Mouse (Mus musculus): Measurements from ENCODE around the gene Epb41. TPM values are rescaled to one million over a fixed set of nuclear protein-coding genes. Genes with fewer than 3 reads are reported as not detected.

Gene Epb41
- polyA plus RNA-seq, 2 experiments: 113 to 153 TPM

GRCm38 (mm10) chr4:132065578-132065977 lies 9.5 kb downstream of the Epb41 start:
- TF ChIP-seq CTCF (IDR thresholded peaks at IDR 0.05; ENCODE audit: low read depth) (no peak), EP300 (IDR thresholded peaks at IDR 0.05; ENCODE audit: low read depth) (no peak)
- peak overlapping the region; percentile 28 to 42; a peak in 3 of 4 replicates for H3K4me3 ChIP-seq (ENCODE audit: insufficient read depth in 1 of 2, low read depth in 2 of 2, low read length in 2 of 2)
- 26% methylated on average over 3 of the region's 3 CpGs for WGBS (ENCODE audit: insufficient replicate concordance)
- H3K27me3 ChIP-seq (ENCODE audit: control insufficient read depth, insufficient read depth, low read length): no peaks in the 10 kb centered on the region
- H3K36me3 ChIP-seq (replicated peaks; ENCODE audit: control insufficient read depth, insufficient read depth, low read depth): peaks cover 84% of the 10 kb centered on the region
- H3K9me3 ChIP-seq (ENCODE audit: control insufficient read depth, low read length): no peaks in the 10 kb centered on the region
- peak overlapping the region; percentile 53 for H3K9ac ChIP-seq (replicated peaks)
- H3K27ac ChIP-seq: peak overlapping the region; percentile 77
- peaks cover 90 to 93% of the 10 kb centered on the region in 2 experiments for H3K4me1 ChIP-seq (replicated peaks; ENCODE audit: control insufficient read depth in 2 of 2, insufficient read depth in 2 of 2, low read length in 1 of 2)
- DNase-seq (ENCODE audit: low read depth in 3 of 3, low spot score in 3 of 3): no peak
- H3K4me2 ChIP-seq (ENCODE audit: low read depth): peak overlapping the region; percentile 100
- ATAC-seq (ENCODE audit: insufficient read depth): peak; percentile 20; the same call in 1 of the 2 replicates

GRCm38 (mm10) chr4:132064550-132064949 lies 10.6 kb downstream of the Epb41 start:
- H3K4me1 ChIP-seq (replicated peaks; ENCODE audit: control insufficient read depth in 2 of 2, insufficient read depth in 2 of 2, low read length in 1 of 2): peaks cover 90 to 94% of the 10 kb centered on the region in 2 experiments
- H3K27me3 ChIP-seq (ENCODE audit: control insufficient read depth, insufficient read depth, low read length): no peaks in the 10 kb centered on the region
- H3K36me3 ChIP-seq (replicated peaks; ENCODE audit: control insufficient read depth, insufficient read depth, low read depth): peaks cover 77% of the 10 kb centered on the region

GRCm38 (mm10) chr4:132062934-132063884 lies 11.9 kb downstream of the Epb41 start:
- ATAC-seq (ENCODE audit: insufficient read depth) (no peak), DNase-seq (ENCODE audit: low read depth in 3 of 3, low spot score in 3 of 3) (no peak)
- H3K9ac ChIP-seq (replicated peaks): peak overlapping the region; percentile 40
- no peaks in the 10 kb centered on the region for H3K27me3 ChIP-seq (ENCODE audit: control insufficient read depth, insufficient read depth, low read length)
- peak overlapping the region; percentile 0 to 3; a peak in 2 of 4 replicates for H3K4me3 ChIP-seq (ENCODE audit: insufficient read depth in 1 of 2, low read depth in 2 of 2, low read length in 2 of 2)
- no peaks in the 10 kb centered on the region for H3K9me3 ChIP-seq (ENCODE audit: control insufficient read depth, low read length)
- peaks cover 77% of the 10 kb centered on the region for H3K36me3 ChIP-seq (replicated peaks; ENCODE audit: control insufficient read depth, insufficient read depth, low read depth)
- 38% methylated on average over 17 of the region's 17 CpGs for WGBS (ENCODE audit: insufficient replicate concordance)
- peaks cover 95 to 96% of the 10 kb centered on the region in 2 experiments for H3K4me1 ChIP-seq (replicated peaks; ENCODE audit: control insufficient read depth in 2 of 2, insufficient read depth in 2 of 2, low read length in 1 of 2)
- H3K4me2 ChIP-seq (ENCODE audit: low read depth): peak overlapping the region; percentile 66
- peak overlapping the region; percentile 48 for H3K27ac ChIP-seq
- TF ChIP-seq CTCF (IDR thresholded peaks at IDR 0.05; ENCODE audit: low read depth): no peak
- TF ChIP-seq EP300 (IDR thresholded peaks at IDR 0.05; ENCODE audit: low read depth): no peak

More at GRCm38 (mm10) chr4:132064550-132064949, 10.6 kb downstream of the Epb41 start:
- TF ChIP-seq EP300 (IDR thresholded peaks at IDR 0.05; ENCODE audit: low read depth) (no peak), CTCF (IDR thresholded peaks at IDR 0.05; ENCODE audit: low read depth) (no peak)
- no peaks in the 10 kb centered on the region for H3K9me3 ChIP-seq (ENCODE audit: control insufficient read depth, low read length)
- H3K4me3 ChIP-seq (ENCODE audit: insufficient read depth in 1 of 2, low read depth in 2 of 2, low read length in 2 of 2): peak overlapping the region in 1 of 2 experiments; percentile 17; a peak in 2 of 4 replicates
- DNase-seq (ENCODE audit: low read depth in 3 of 3, low spot score in 3 of 3) (no peak), ATAC-seq (ENCODE audit: insufficient read depth) (no peak)
- peak overlapping the region; percentile 50 for H3K27ac ChIP-seq
- peak overlapping the region; percentile 6; the same call in 1 of the 2 replicates for H3K9ac ChIP-seq (replicated peaks)
- peak overlapping the region; percentile 100 for H3K4me2 ChIP-seq (ENCODE audit: low read depth)
- WGBS (ENCODE audit: insufficient replicate concordance): 62% methylated on average over 5 of the region's 5 CpGs

GRCm38 (mm10) chr4:132062289-132062688 lies 12.8 kb downstream of the Epb41 start:
- WGBS (ENCODE audit: insufficient replicate concordance): 82% methylated on average over 8 of the region's 8 CpGs
- no peak for DNase-seq (ENCODE audit: low read depth in 3 of 3, low spot score in 3 of 3)
- H3K9me3 ChIP-seq (ENCODE audit: control insufficient read depth, low read length): no peaks in the 10 kb centered on the region
- no peaks in the 10 kb centered on the region for H3K27me3 ChIP-seq (ENCODE audit: control insufficient read depth, insufficient read depth, low read length)
- peak overlapping the region; percentile 66 for H3K4me2 ChIP-seq (ENCODE audit: low read depth)
- ATAC-seq (ENCODE audit: insufficient read depth): no peak
- H3K4me3 ChIP-seq (ENCODE audit: insufficient read depth in 1 of 2, low read depth in 2 of 2, low read length in 2 of 2): no peak overlapping the region
- peaks cover 77% of the 10 kb centered on the region for H3K36me3 ChIP-seq (replicated peaks; ENCODE audit: control insufficient read depth, insufficient read depth, low read depth)
- peak overlapping the region; percentile 31 for H3K9ac ChIP-seq (replicated peaks)
- H3K4me1 ChIP-seq (replicated peaks; ENCODE audit: control insufficient read depth in 2 of 2, insufficient read depth in 2 of 2, low read length in 1 of 2): peaks cover 88 to 92% of the 10 kb centered on the region in 2 experiments
- peak overlapping the region; percentile 91 for H3K27ac ChIP-seq
- TF ChIP-seq EP300 (IDR thresholded peaks at IDR 0.05; ENCODE audit: low read depth) (no peak), CTCF (IDR thresholded peaks at IDR 0.05; ENCODE audit: low read depth) (no peak)
